Mouse (Mus musculus): ENCODE results near the gene Ipp. TPM values are rescaled to one million over a fixed set of nuclear protein-coding genes. Genes with fewer than 3 reads are reported as not detected.

The Ipp gene
- polyA plus RNA-seq, 1 experiment, result 5.1 TPM

DNA sequence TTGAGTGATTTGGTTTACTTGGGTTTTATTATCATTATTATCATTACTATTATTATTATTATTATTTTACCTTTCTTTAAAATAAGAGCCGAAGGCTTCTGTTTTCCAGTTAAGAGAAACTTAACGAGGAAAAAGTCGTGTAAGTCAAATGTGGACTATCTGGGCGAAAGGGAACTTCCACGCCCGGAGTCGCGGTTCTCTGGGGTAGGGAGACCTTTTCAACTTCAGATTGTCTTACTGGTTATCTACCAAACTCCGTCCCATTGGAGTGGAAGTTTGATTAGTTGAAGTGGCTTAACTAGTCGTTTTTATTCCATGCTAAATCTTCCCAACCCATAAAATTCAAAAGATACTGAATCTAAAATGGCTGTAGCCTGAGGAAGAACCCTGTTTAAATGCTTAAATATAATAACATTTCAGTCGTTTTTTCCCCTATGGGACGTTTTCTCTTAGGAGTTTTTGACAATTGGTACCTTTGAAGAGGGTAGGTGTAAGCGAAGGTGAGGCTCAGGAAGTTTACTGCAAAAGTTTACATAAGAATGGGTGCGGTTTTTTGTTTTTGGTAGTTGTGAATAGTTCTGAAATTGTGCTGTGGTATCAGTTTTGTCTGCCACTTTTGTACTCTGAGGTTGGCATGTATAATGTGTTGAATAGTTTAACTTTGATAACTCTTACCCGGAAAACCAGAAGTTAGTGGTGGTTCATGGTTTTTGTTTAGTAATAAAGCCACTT lies 51.0 kb downstream of the Ipp start:
- Histone ChIP-seq H3K27me3 (ENCODE audit: control insufficient read depth, insufficient read depth, insufficient read length) (no peaks in the 10 kb centered on the region), H3K79me2 (ENCODE audit: control insufficient read depth, insufficient read depth) (peaks cover 70% of the 10 kb centered on the region), H3K4me3 (peak overlapping the region; percentile 66), H3ac (ENCODE audit: control insufficient read depth, insufficient read length) (peak overlapping the region; percentile 46), H3K36me3 (ENCODE audit: control insufficient read depth, insufficient read depth) (peaks cover 3% of the 10 kb centered on the region), H3K4me2 (ENCODE audit: low read depth) (peak overlapping the region; percentile 89)
- TF ChIP-seq USF1 (IDR thresholded peaks at IDR 0.05; ENCODE audit: low read depth) (no peak), POLR2AphosphoS2 (IDR thresholded peaks at IDR 0.05; ENCODE audit: insufficient read length, low read depth) (no peak), REST (IDR thresholded peaks at IDR 0.05; ENCODE audit: insufficient read depth, insufficient read length) (no peak), CEBPB (IDR thresholded peaks at IDR 0.05; ENCODE audit: insufficient read depth, poor library complexity, severe bottlenecking) (no peak), SRF (IDR thresholded peaks at IDR 0.05; ENCODE audit: control insufficient read depth, insufficient read length, low read depth) (no peak), MAX (IDR thresholded peaks at IDR 0.05; ENCODE audit: low read depth) (no peak), MYOG (IDR thresholded peaks at IDR 0.05; ENCODE audit: control insufficient read depth in 1 of 3, insufficient read depth in 1 of 3, insufficient read length in 2 of 3, low read depth in 2 of 3) (no peak), POLR2A (IDR thresholded peaks at IDR 0.05; ENCODE audit: insufficient read length, low read depth) (no peak), TCF12 (IDR thresholded peaks at IDR 0.05; ENCODE audit: insufficient read depth, poor library complexity, severe bottlenecking) (no peak), TCF3 (IDR thresholded peaks at IDR 0.05; ENCODE audit: insufficient read length, low read depth) (no peak), MYOD1 (IDR thresholded peaks at IDR 0.05; ENCODE audit: control insufficient read depth in 1 of 3, insufficient read length in 2 of 3, low read depth in 2 of 3) (no peak), E2F4 (IDR thresholded peaks at IDR 0.05; ENCODE audit: insufficient read depth) (no peak)

Other genes with a start within 250 kb of the Ipp start
- gene Mast2, start 43.4 kb upstream of the Ipp start, polyA plus RNA-seq (2012; fragmentation: generic; extraction: Trizol), result 48.9 TPM
- gene Tmem69, start 48.4 kb downstream of the Ipp start, polyA plus RNA-seq (2012; fragmentation: generic; extraction: Trizol), result 17.0 TPM
- gene Gpbp1l1, start 50.1 kb downstream of the Ipp start, polyA plus RNA-seq (2012; fragmentation: generic; extraction: Trizol), result 18.1 TPM
- gene Ccdc17, start 89.1 kb downstream of the Ipp start, polyA plus RNA-seq (2012; fragmentation: generic; extraction: Trizol), result 0.55 TPM
- 20.0 TPM for gene Nasp, start 120.4 kb downstream of the Ipp start, polyA plus RNA-seq (2012; fragmentation: generic; extraction: Trizol)
- 746 TPM for gene Akr1a1, start 144.1 kb downstream of the Ipp start, polyA plus RNA-seq (2012; fragmentation: generic; extraction: Trizol)
- 231 TPM for gene Prdx1, start 178.0 kb downstream of the Ipp start, polyA plus RNA-seq (2012; fragmentation: generic; extraction: Trizol)
- gene Mmachc, start 200.9 kb downstream of the Ipp start, polyA plus RNA-seq (2012; fragmentation: generic; extraction: Trizol), result 17.2 TPM
- gene Ccdc163, start 201.0 kb downstream of the Ipp start, polyA plus RNA-seq (2012; fragmentation: generic; extraction: Trizol), result 18.9 TPM
- gene Tesk2, start 213.4 kb downstream of the Ipp start, polyA plus RNA-seq (2012; fragmentation: generic; extraction: Trizol), result 3.8 TPM

Measured in myocyte (in vitro differentiated cells).